Mouse (Mus musculus) lung, postnatal 25 days (tissue): ENCODE results near the gene Clec2g.
A peak's percentile ranks its signal among the peaks of the same experiment; 100 is the strongest.

Experiments used
- DNase-seq: peaks from one replicate; pipeline ENCODE4 v3.0.0; 2022; ENCODE audit warnings: low spot score

Clec2g gene

DNA sequence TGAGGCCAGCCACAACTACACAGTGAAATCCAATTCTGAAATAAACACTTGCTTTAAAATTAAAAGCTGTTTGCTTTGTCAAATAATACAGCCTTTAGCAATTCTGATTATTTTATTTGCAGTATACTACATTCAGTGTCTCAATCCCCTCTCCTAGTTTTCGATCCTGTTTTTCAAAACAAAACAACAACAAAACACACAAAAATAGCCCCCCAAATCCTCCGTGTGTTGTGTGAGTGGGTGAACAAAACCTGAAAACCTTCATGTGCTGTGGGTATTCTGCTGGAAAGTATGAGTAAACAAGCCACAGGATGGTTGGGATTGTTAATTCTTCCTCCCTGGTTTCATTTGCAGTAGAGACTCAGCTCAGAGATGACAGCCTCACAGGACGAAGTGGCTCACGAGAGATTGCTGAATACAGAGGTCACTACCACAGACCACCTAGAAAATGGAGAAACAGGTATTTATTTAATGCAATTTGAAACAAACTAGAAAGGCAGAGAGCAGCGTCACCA lies 79.6 kb downstream of the Clec2g start:
- DNase-seq: no peak

DNA sequence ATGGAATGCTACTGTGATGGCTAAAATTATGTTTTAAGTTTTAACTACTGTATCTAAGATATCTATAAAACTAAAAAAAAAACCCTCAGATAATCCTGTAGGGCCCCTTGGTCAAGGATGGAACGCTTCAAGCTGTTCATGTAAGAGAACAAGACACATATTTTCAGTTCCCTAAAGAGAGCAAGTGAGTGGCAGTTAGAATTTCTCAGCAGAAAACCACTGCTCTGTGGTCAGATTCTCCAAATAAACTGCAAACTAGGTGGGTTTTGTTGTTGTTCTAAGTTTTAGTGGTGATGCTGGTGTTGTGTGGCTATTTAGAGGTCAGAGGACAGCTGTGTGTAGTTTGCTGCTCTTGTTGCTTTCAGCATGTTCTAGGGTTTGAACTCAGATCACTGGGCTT lies 80.2 kb downstream of the Clec2g start:
- no peak for DNase-seq

DNA sequence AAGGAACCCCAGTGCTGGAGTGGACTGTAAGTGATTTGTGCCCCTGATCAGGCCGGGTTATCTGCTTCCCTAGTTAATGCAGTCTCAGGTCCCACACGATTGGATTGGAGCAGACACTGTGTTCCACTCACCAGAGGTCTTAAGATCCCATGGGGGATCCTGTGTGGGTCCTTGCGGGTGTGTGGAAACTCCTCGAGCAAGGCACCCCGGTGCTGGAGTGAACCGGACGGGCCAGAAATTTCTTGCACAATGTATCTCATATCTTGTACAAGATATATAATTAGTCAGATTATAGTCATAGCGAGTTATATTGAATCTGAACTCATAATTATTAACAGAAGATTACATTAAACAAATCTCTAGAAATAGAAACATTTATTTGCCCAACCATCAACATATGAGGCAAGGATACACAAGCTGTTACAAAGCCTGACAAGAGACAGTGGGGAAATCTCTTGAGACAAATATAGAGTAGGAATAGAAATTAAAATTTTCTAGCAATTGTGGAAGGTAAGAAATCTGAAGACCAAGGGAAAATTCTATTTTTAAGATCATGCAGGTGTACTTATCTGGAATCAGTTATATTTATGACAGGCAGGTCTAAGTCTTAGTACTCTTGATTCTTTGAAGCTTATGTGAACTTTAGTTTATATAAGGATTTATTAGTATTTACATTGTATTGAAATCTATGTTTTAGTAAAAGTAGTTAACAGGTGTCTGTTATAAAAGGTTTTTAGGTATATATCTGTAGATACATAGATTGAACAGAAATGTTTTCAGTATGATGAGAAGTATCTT lies 93.5 kb downstream of the Clec2g start:
- no peak for DNase-seq

DNA sequence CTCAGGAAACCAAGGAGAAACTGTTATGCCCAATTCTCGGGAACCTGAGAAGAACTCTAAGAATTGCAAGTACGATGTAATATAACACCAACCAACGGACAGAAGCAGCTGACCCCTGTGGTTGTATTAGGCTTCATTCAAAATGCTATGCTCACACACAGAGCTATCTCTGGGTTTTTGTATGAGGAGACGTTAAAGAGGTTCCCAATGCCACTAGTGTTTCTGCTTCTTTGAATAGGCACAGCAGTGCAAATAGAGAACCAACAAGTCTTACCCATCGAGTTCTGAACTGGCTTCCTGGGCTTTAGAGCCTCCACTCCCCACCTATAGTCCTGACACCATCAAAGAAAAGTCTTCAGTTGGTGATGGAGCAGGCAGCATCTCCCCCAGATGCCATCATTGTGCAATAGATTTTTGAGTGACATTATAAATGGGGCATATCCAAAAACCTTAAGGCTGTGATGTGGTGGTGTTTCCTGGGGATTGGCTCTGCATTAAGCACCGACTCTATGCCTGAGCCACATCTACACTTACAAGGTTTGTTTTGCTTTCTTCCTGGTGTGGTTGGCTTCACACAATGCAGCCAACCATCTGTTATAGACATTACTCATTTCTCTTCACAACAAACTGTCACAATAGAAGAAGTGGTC lies 96.1 kb downstream of the Clec2g start:
- no peak for DNase-seq

DNA sequence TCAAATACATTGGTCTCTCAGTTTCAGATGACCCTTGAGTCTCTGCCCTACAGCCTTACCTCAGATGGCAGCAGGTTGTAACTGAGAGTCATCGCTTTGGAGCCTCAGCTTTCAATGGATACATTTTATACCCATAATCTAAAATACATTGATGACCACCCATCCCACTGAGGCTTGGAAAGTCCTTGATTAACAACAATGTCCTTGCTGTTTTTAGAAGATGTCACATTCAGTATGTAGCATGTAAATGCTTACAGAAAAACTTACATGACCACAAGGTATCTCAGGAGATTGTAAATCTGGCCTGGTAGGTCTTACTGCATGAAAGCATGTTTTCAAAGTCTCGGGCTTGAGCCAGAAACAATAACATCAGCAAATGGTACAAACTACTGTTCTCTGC lies 96.8 kb downstream of the Clec2g start:
- DNase-seq: no peak

DNA sequence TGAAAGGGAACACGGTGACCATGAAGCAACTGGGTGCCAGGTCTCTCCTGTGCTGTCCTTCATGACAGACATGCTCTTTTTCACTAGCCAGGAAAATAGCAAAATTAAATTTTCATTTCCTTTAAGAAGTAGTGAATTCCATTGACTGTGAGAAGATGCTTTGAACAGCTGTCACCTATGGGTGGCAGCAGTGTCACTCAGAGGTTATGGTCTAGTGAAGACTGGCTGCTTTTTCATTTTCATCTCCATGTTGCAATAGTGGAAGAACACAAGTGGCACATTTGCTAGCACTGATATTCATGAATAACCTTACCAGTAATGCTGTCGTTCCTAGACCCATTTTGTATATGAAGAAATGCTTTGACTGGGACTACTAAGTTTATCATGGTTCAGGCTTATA lies 99.2 kb downstream of the Clec2g start:
- DNase-seq: peak; percentile 38
